Mouse (Mus musculus) induced T-regulatory cell, adult 2 months (primary cell): ENCODE data around the gene Baiap2.

Experiments used
- DNase-seq: peaks from one replicate; pipeline ENCODE4 v3.0.0-alpha.2; 2012; ENCODE audit warnings: low read depth

The Baiap2 gene

GRCm38 (mm10) chr11:119979596-119980385, 37.2 kb downstream of the Baiap2 start:
- DNase-seq, result no peak

DNA sequence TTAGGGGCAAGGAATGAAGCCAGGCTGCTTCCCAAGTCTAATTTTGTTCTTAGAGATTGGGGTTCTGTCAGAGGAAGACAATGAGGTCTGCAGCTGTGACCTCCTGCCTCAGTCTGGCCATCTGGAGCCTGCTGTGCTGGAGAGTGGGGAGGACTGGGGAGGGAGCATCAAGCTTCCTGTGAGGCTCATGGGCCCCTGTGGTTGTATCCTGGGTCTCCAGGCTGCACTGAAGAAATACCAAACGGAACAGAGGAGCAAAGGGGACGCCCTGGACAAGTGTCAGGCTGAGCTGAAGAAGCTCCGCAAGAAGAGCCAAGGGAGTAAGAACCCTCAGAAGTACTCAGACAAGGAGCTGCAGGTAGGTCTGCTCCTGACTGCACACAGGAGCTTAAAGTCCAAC, 39.2 kb downstream of the Baiap2 start:
- no peak for DNase-seq

GRCm38 (mm10) chr11:119982236-119982635, 39.7 kb downstream of the Baiap2 start:
- no peak for DNase-seq

- no peak for DNase-seq
Observed at GRCm38 (mm10) chr11:119983151-119983550, 40.6 kb downstream of the Baiap2 start.

- DNase-seq, result no peak
Observed at GRCm38 (mm10) chr11:119986751-119987425, 44.3 kb downstream of the Baiap2 start.

DNA sequence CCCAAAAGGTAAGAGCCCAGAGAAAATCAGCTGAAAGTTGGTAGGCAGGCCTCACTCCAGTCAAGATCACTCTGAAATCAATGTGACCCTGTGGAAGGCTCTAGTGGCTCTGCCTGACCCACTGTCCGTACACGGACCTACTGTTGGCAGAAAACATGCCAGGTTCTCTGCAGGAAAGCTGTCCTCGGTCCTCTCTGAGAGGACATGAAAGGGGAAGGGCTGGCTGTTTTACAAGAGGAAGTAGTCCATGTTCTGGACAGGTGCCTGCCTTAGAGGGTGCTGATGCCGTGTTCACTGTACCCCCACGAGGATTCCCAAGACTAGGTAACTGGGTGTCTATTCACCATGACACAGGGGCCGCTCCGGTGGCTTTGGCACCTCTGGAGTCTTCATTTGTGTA, 45.3 kb downstream of the Baiap2 start:
- no peak for DNase-seq

DNA sequence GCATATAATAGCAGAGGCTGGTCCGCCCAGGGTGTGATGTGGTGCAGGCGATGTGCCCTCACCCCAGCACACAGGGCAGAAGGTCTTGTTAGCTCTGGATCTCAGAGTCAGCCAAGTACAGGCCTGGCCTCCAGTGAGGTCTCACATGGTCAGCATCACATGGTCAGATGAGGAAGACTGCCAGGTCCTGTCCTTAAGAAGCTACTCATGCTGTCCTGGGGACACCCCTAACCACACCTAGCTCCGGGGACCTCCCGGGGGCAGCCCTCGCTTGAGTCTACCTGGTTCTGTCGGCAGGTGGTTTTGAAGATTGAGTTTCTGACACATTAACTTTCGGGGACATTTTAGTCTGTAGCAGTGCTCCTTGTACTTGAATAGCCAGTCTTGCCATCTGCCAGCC, 45.8 kb downstream of the Baiap2 start:
- no peak for DNase-seq

DNA sequence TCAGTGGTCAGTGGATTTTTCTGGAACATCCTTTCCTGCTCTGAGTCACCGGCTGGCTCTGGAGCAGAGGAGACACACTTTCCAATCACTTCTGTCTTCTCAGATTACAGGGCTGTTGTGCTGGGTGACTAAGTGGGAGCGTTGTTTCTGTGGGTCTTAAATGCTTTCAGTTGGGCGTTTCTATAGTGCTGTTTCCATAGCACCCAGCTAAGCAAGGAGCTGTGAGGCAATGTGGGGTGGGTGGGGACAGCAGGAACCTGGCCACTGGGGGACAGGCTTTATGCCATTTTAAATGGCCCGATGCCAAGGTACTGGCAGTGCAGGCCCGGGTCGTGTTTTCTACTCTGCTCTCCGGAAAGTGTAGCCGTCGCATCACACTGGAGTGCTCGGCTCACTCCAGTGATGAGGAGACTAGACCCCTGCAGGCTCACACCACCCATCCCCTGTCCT, 46.6 kb downstream of the Baiap2 start:
- no peak for DNase-seq

GRCm38 (mm10) chr11:119990658-119991337, 48.2 kb downstream of the Baiap2 start:
- DNase-seq, result no peak

DNA sequence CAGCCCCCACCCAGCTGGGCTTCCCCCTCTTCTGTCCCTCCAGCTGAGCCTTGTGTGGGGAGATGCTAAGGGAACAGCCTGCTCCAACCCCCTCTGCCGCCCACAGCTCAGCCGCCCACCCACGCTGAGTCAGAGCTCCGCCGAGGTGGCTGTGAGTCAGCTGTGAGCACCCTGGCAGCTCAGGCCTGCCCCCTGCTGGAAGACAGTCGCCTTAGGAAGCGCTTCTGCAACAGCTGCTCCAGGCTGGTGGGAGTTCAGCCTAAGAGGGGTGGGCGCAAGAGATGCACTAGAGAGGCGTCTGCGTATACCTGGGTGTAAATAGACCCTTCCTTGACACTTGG, 48.7 kb downstream of the Baiap2 start:
- DNase-seq, result peak; percentile 87

DNA sequence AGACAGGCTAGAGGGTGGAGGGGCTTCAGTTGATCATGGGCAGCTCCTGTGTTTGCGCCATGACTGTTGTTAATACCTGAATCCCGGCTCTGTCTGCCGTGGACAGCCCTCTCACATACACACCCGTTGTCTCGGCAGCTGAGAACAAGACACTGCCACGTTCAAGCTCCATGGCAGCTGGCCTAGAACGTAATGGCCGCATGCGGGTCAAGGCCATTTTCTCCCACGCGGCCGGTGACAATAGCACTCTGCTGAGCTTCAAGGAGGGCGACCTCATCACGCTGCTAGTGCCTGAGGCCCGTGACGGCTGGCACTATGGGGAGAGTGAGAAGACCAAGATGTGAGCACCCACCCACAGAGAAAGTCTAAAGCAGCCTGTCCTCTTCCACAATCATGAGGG, 54.8 kb downstream of the Baiap2 start:
- DNase-seq, result no peak

DNA sequence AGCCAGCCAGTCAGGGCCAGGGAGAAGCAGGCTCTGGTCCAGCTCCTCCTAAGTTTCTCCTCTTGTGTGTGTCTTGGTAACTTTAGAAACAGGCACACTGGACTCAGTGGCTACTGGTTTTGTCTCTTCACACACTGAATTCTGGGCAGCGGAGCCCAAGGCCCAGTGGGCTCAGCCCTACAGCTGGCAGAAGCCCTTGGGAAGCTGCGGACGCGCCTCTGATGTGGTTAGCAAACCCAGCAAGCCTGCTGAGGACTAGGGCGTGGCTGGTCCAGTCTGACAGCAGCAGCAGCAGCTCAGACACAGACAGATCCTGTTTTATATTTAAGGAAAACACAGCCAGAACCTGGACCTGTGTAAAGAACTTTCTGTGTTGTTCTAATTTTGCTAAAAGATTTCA, 59.5 kb downstream of the Baiap2 start:
- DNase-seq, result no peak

DNA sequence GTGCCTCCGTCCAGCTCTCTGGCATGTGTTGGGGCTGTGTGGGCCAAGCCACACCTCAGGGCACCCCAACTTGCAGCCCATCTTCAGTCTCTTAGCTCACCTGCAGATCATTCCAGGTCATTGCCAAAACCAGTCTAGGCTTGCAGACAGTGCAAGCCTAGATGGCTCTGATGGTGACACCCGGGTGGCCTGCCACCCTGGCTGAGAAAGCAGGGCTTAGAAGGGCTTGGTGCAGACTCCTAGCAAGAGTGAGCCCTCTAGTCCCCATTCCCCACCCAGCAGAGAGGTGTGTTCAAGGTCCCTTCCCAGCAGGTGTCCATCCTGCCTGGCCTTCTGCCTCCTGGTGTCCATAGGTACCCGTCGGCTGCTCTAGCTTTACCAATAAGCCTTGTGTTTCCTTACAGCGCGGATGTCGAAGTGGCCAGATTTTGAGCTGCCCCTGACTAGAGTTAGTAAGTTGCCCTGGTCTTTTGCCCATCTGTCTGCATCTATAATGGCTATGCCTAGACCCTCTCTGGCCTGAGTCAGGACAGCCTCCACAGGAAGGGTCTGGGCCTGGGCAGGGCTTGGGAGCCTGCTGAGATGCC, 60.2 kb downstream of the Baiap2 start:
- no peak for DNase-seq

DNA sequence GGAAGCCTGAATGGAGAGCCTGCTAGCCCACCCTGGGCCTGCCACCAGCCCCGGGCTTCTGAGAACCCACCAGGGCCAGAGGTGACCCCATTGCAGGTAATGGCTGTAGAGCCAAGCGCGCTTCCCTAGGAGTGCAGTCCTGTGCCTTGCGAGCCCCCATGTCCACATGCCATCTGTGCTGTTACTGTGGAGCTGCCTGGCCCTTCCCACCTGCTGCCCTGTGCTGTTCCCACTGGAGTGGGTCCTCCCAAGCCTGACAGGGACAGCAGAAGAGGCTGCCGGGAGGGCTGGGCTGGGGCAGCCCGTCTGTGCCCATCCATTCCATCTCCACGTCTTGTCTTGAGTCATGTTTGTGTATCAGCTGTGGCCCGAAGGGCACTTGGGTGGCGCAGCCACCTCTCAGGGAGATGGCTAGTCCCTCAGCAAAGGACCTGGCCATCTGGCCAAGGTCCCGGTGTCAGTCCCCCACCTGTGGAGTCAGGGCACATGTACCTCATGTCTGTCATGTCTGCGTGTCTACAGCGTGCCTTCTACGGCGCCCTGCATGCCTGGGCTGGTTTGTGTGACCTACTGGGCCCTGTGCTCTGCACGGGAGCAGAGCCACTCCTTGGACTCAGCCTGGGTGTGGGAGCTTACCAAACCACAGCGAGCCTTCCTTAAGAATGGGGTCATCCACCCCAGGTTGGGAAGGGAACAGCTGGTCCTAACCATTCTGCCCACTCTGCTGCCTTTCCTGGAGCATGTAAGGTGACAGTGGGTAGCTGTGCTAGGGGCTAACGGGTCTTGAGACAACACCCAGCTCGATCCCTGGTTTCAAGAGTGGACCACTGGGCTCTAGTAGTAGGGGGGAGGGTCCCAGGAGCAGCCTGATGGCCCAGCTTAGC, 63.1 kb downstream of the Baiap2 start:
- no peak for DNase-seq

DNA sequence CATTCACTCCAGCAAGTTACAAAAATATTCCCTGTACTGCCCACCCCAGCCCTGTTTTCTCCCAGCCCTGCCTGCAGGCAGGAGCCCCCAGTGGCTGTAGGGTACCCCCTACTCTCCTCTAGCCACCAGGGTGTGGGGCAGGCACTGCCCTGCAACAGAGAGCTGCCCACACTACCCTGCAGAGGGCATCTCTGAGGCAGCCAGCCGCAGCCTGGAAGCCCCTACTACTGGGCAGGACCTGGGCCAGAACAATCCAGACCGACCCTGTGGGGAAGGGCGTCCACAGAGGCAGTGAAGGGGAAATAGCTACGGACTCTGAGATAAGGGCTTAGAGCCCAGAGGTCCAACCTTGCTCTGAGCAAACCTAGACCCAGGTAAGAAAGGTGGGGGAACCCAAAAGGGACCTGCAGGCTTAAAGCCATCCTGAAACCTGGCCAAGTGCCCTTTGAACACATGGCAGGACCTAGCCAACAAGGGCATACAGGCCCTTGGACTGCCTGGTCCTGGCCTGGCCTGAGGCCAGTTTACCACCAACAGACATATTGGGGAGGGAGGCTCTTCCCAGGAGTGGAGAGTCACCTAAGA, 65.0 kb downstream of the Baiap2 start:
- no peak for DNase-seq

- DNase-seq, result no peak
Observed at GRCm38 (mm10) chr11:120008501-120008900, 65.9 kb downstream of the Baiap2 start.

GRCm38 (mm10) chr11:120008956-120009355, 66.4 kb downstream of the Baiap2 start:
- DNase-seq, result no peak

GRCm38 (mm10) chr11:120009937-120010336, 67.4 kb downstream of the Baiap2 start:
- DNase-seq, result no peak

- no peak for DNase-seq
Observed at GRCm38 (mm10) chr11:120011114-120011760, 68.7 kb downstream of the Baiap2 start.

- DNase-seq, result no peak
Observed at GRCm38 (mm10) chr11:120011761-120012560, 69.4 kb downstream of the Baiap2 start.
